Mouse (Mus musculus) midbrain, embryonic 11.5 days (tissue): ENCODE data around the gene Stum. TPM values are rescaled to one million over a fixed set of nuclear protein-coding genes. Genes with fewer than 3 reads are reported as not detected.
A peak's percentile ranks its signal among the peaks of the same experiment; 100 is the strongest.

Experiments
- ATAC-seq: fragments of 200-750 bp; cut with Nextera tagmentation; 2 replicates; pipeline ENCODE4 v1.8.0; 2017; ENCODE audit warnings: moderate TSS enrichment, moderate library complexity; ENCODE audit not compliant: low FRiP score
- DNase-seq: peaks from one replicate; pipeline ENCODE4 v3.0.0; 2015; ENCODE audit warnings: low spot score; ENCODE audit errors: missing footprints
- H3K27ac ChIP-seq: fragments of 300-500 bp; sonication (generic); 2 replicates; pipeline ENCODE4 v1.5.1; 2014; ENCODE audit warnings: low read depth, low read length
- H3K27me3 ChIP-seq: fragments of 300-500 bp; sonication (generic); 2 replicates; pipeline ENCODE4 v1.6.1; 2014; ENCODE audit warnings: mild to moderate bottlenecking, low read length, moderate library complexity, mixed read lengths; ENCODE audit not compliant: control insufficient read depth, insufficient read depth
- H3K36me3 ChIP-seq: fragments of 300-500 bp; sonication (generic); 2 replicates; pipeline ENCODE4 v1.6.1; 2014; ENCODE audit warnings: mild to moderate bottlenecking, low read length, moderate library complexity, mixed read lengths; ENCODE audit not compliant: control insufficient read depth, insufficient read depth
- H3K4me1 ChIP-seq: fragments of 300-500 bp; sonication (generic); 2 replicates; pipeline ENCODE4 v1.6.1; 2014; ENCODE audit warnings: low read length; ENCODE audit not compliant: control insufficient read depth, insufficient read depth
- H3K4me2 ChIP-seq: fragments of 300-500 bp; sonication (generic); 2 replicates; pipeline ENCODE4 v1.6.1; 2014; ENCODE audit warnings: mild to moderate bottlenecking, moderate library complexity
- H3K4me3 ChIP-seq: fragments of 300-500 bp; sonication (generic); 2 replicates; pipeline ENCODE4 v1.5.1; 2014; ENCODE audit warnings: low read depth, low read length
- H3K9ac ChIP-seq: fragments of 300-500 bp; sonication (generic); 2 replicates; pipeline ENCODE4 v1.6.1; 2014; ENCODE audit warnings: low read length
- H3K9me3 ChIP-seq: fragments of 300-500 bp; sonication (generic); 2 replicates; pipeline ENCODE4 v1.6.1; 2016; ENCODE audit warnings: low read length; ENCODE audit not compliant: control insufficient read depth
- WGBS: fragments of 180-500 bp; shearing (Covaris S2); extraction: QIAGEN DNeasy Blood & Tissue Kit; methylation state at CpG from one replicate; pipeline ENCODE4 v1.1.7; 2014; 5-methylcytosine and 5-hydroxymethylcytosine counted together
- polyA plus RNA-seq: library from polyadenylated mRNA; unstranded; fragments of >200 nt; fragmentation: Nextera tagmentation; extraction: Ambion mirVana; gene quantifications from 2 replicates; pipeline ENCODE4 v1.2.1, GENCODE M21; 2014

Stum gene
- polyA plus RNA-seq, 1 experiment from 2014 or later: 1.0 TPM

- Histone ChIP-seq H3K27ac (no peak overlapping the region), H3K4me2 (no peak overlapping the region), H3K9ac (no peak overlapping the region), H3K4me3 (no peak overlapping the region), H3K9me3 (no peaks in the 10 kb centered on the region), H3K36me3 (no peaks in the 10 kb centered on the region), H3K4me1 (no peaks in the 10 kb centered on the region), H3K27me3 (no peaks in the 10 kb centered on the region)
- DNase-seq: peak; percentile 71
- ATAC-seq: no peak
- 86% methylated on average over 8 of the region's 8 CpGs for WGBS
Measured at GRCm38 (mm10) chr1:180518412-180518811, 35.1 kb upstream of the Stum start.

GRCm38 (mm10) chr1:180517390-180518054, 34.2 kb upstream of the Stum start:
- DNase-seq: peak; percentile 31
- Histone ChIP-seq H3K36me3 (no peaks in the 10 kb centered on the region), H3K9me3 (no peaks in the 10 kb centered on the region), H3K9ac (no peak overlapping the region), H3K27ac (no peak overlapping the region), H3K4me3 (no peak overlapping the region), H3K27me3 (no peaks in the 10 kb centered on the region), H3K4me2 (no peak overlapping the region), H3K4me1 (no peaks in the 10 kb centered on the region)
- ATAC-seq: no peak
- WGBS: 80% methylated on average over 10 of the region's 10 CpGs

GRCm38 (mm10) chr1:180514077-180514476, 30.8 kb upstream of the Stum start:
- DNase-seq: no peak
- no peak for ATAC-seq
- H3K4me1 ChIP-seq: no peaks in the 10 kb centered on the region
- H3K4me2 ChIP-seq: no peak overlapping the region
- no peaks in the 10 kb centered on the region for H3K9me3 ChIP-seq
- no peaks in the 10 kb centered on the region for H3K36me3 ChIP-seq
- H3K4me3 ChIP-seq: no peak overlapping the region
- 79% methylated on average over 2 of the region's 2 CpGs for WGBS
- H3K27ac ChIP-seq: no peak overlapping the region
- H3K9ac ChIP-seq: no peak overlapping the region
- H3K27me3 ChIP-seq: no peaks in the 10 kb centered on the region

- H3K9me3 ChIP-seq: no peaks in the 10 kb centered on the region
- no peak overlapping the region for H3K4me2 ChIP-seq
- DNase-seq: no peak
- no peaks in the 10 kb centered on the region for H3K27me3 ChIP-seq
- WGBS: 51% methylated on average over 4 of the region's 4 CpGs
- no peak for ATAC-seq
- H3K4me3 ChIP-seq: no peak overlapping the region
- H3K36me3 ChIP-seq: no peaks in the 10 kb centered on the region
- H3K27ac ChIP-seq: no peak overlapping the region
- no peak overlapping the region for H3K9ac ChIP-seq
- no peaks in the 10 kb centered on the region for H3K4me1 ChIP-seq
Measured at GRCm38 (mm10) chr1:180510879-180511278, 27.6 kb upstream of the Stum start.

GRCm38 (mm10) chr1:180510442-180510841, 27.1 kb upstream of the Stum start:
- Histone ChIP-seq H3K36me3 (no peaks in the 10 kb centered on the region), H3K4me3 (no peak overlapping the region), H3K9me3 (no peaks in the 10 kb centered on the region), H3K9ac (no peak overlapping the region), H3K27ac (no peak overlapping the region), H3K27me3 (no peaks in the 10 kb centered on the region), H3K4me1 (no peaks in the 10 kb centered on the region), H3K4me2 (no peak overlapping the region)
- DNase-seq (no peak), ATAC-seq (no peak)
- 81% methylated on average over 15 of the region's 15 CpGs for WGBS

GRCm38 (mm10) chr1:180508662-180509061, 25.4 kb upstream of the Stum start:
- ATAC-seq: no peak
- no peak overlapping the region for H3K4me3 ChIP-seq
- no peak for DNase-seq
- 81% methylated on average over 7 of the region's 7 CpGs for WGBS
- H3K9me3 ChIP-seq: no peaks in the 10 kb centered on the region
- H3K9ac ChIP-seq: no peak overlapping the region
- no peak overlapping the region for H3K27ac ChIP-seq
- no peaks in the 10 kb centered on the region for H3K4me1 ChIP-seq
- H3K4me2 ChIP-seq: no peak overlapping the region
- H3K27me3 ChIP-seq: no peaks in the 10 kb centered on the region
- no peaks in the 10 kb centered on the region for H3K36me3 ChIP-seq

GRCm38 (mm10) chr1:180507291-180507791, 24.0 kb upstream of the Stum start:
- WGBS: 82% methylated on average over 7 of the region's 7 CpGs
- Histone ChIP-seq H3K27me3 (no peaks in the 10 kb centered on the region), H3K9me3 (no peaks in the 10 kb centered on the region), H3K4me3 (no peak overlapping the region), H3K4me1 (no peaks in the 10 kb centered on the region), H3K4me2 (no peak overlapping the region), H3K9ac (no peak overlapping the region), H3K27ac (no peak overlapping the region), H3K36me3 (no peaks in the 10 kb centered on the region)
- DNase-seq: no peak
- no peak for ATAC-seq

GRCm38 (mm10) chr1:180506341-180506740, 23.0 kb upstream of the Stum start:
- H3K36me3 ChIP-seq: no peaks in the 10 kb centered on the region
- H3K9ac ChIP-seq: no peak overlapping the region
- WGBS: 82% methylated on average over 7 of the region's 7 CpGs
- H3K9me3 ChIP-seq: no peaks in the 10 kb centered on the region
- H3K4me3 ChIP-seq: no peak overlapping the region
- H3K27ac ChIP-seq: no peak overlapping the region
- no peaks in the 10 kb centered on the region for H3K4me1 ChIP-seq
- ATAC-seq (no peak), DNase-seq (no peak)
- H3K4me2 ChIP-seq: no peak overlapping the region
- H3K27me3 ChIP-seq: no peaks in the 10 kb centered on the region

GRCm38 (mm10) chr1:180504899-180505298, 21.6 kb upstream of the Stum start:
- WGBS: 81% methylated on average over 5 of the region's 5 CpGs

More at GRCm38 (mm10) chr1:180504899-180505298, 21.6 kb upstream of the Stum start:
- H3K27me3 ChIP-seq: no peaks in the 10 kb centered on the region
- no peak for DNase-seq
- H3K9me3 ChIP-seq: no peaks in the 10 kb centered on the region
- ATAC-seq: no peak
- no peak overlapping the region for H3K4me2 ChIP-seq
- no peak overlapping the region for H3K4me3 ChIP-seq
- no peaks in the 10 kb centered on the region for H3K4me1 ChIP-seq
- no peak overlapping the region for H3K9ac ChIP-seq
- H3K27ac ChIP-seq: no peak overlapping the region
- no peaks in the 10 kb centered on the region for H3K36me3 ChIP-seq
